Mouse (Mus musculus) CH12.LX (cell line): ENCODE data around the gene Grid2. TPM values are rescaled to one million over a fixed set of nuclear protein-coding genes. Genes with fewer than 3 reads are reported as not detected.

Experiments used
- DNase-seq: peaks from one replicate; pipeline ENCODE4 v3.0.0-alpha.2; 2013; ENCODE audit errors: extremely low read depth
- H3K27ac ChIP-seq: 2 replicates; pipeline ENCODE4 v1.5.1; 2012; ENCODE audit warnings: low read depth, mild to moderate bottlenecking, control low read depth, moderate library complexity; ENCODE audit not compliant: insufficient read depth
- H3K27me3 ChIP-seq: replicated peaks from 2 replicates; pipeline ENCODE3; 2012; ENCODE audit warnings: inconsistent platforms
- H3K36me3 ChIP-seq, 2 experiments: replicated peaks in 1 of 2; 2 replicates each; pipeline versions ENCODE3 to v1.6.1; 2012; ENCODE audit warnings: inconsistent platforms in 1 of 2, low read length in 1 of 2, mild to moderate bottlenecking in 1 of 2, mixed read lengths in 1 of 2, moderate library complexity in 1 of 2; ENCODE audit not compliant: control insufficient read depth in 1 of 2, insufficient read depth in 1 of 2
- H3K4me1 ChIP-seq, 2 experiments: 2 replicates each; pipeline ENCODE4 v1.6.1; 2012; ENCODE audit warnings: inconsistent platforms in 1 of 2, moderate library complexity in 1 of 2; ENCODE audit not compliant: insufficient read depth in 2 of 2, control insufficient read depth in 1 of 2
- H3K4me2 ChIP-seq: 2 replicates; pipeline ENCODE4 v1.6.1; 2012; ENCODE audit warnings: low read depth, mild to moderate bottlenecking, control low read depth; ENCODE audit not compliant: poor library complexity, insufficient read depth, severe bottlenecking
- H3K4me3 ChIP-seq, 3 experiments: fragments of 150-350 bp in 1 of 3; sonication (generic) in 1 of 3; replicated peaks in 1 of 3; 2 replicates each; pipeline versions ENCODE3 to v1.5.1; 2011 to 2012; ENCODE audit warnings: low read depth in 2 of 3, low read length in 2 of 3, mild to moderate bottlenecking in 2 of 3, moderate library complexity in 2 of 3, control low read depth in 1 of 3, improper control_type of control experiment in 1 of 3, inconsistent platforms in 1 of 3, mixed read lengths in 1 of 3; ENCODE audit not compliant: poor library complexity in 1 of 3
- H3K79me2 ChIP-seq: replicated peaks from 2 replicates; pipeline ENCODE4 v1.6.1; 2012; ENCODE audit warnings: mild to moderate bottlenecking, moderate library complexity; ENCODE audit not compliant: control insufficient read depth, poor library complexity, insufficient read depth, severe bottlenecking; ENCODE audit errors: extremely low read depth
- H3K9ac ChIP-seq: 2 replicates; pipeline ENCODE4 v1.6.1; 2012; ENCODE audit warnings: low read depth, mild to moderate bottlenecking, control low read depth, moderate library complexity; ENCODE audit not compliant: insufficient read depth
- H3K9me3 ChIP-seq: replicated peaks from 2 replicates; pipeline ENCODE3; 2012; ENCODE audit warnings: low read length, inconsistent platforms, mixed read lengths
- BHLHE40 ChIP-seq: IDR thresholded peaks from 2 replicates; pipeline ENCODE4 v1.6.1; 2011; ENCODE audit warnings: mild to moderate bottlenecking, low read depth, low read length, improper control_type of control experiment
- CHD1 ChIP-seq: IDR thresholded peaks from 2 replicates; pipeline ENCODE4 v1.6.1; 2012; ENCODE audit warnings: low read depth, low read length, improper control_type of control experiment, inconsistent platforms
- CHD2 ChIP-seq: IDR thresholded peaks from 2 replicates; pipeline ENCODE4 v1.6.1; 2011; ENCODE audit warnings: low read length, improper control_type of control experiment
- ELF1 ChIP-seq: IDR thresholded peaks from 2 replicates; pipeline ENCODE4 v1.6.1; 2014; ENCODE audit warnings: low read depth, mild to moderate bottlenecking, inconsistent platforms, low read length, improper control_type of control experiment
- IRF4 ChIP-seq: IDR thresholded peaks from 2 replicates; pipeline ENCODE4 v1.6.1; 2014; ENCODE audit warnings: low read depth, mild to moderate bottlenecking, inconsistent platforms, low read length, improper control_type of control experiment
- JUN ChIP-seq: IDR thresholded peaks from 2 replicates; pipeline ENCODE4 v1.6.1; 2011; ENCODE audit warnings: low read depth, mild to moderate bottlenecking, low read length, improper control_type of control experiment, moderate library complexity; ENCODE audit not compliant: insufficient read depth
- MAX ChIP-seq: IDR thresholded peaks from 2 replicates; pipeline ENCODE4 v1.6.1; 2011; ENCODE audit warnings: low read length, improper control_type of control experiment
- MEF2A ChIP-seq: IDR thresholded peaks from 2 replicates; pipeline ENCODE4 v1.6.1; 2014; ENCODE audit warnings: low read depth, mild to moderate bottlenecking, inconsistent platforms, low read length, improper control_type of control experiment, borderline replicate concordance
- MXI1 ChIP-seq: IDR thresholded peaks from 2 replicates; pipeline ENCODE4 v1.6.1; 2011; ENCODE audit warnings: mild to moderate bottlenecking, low read depth, low read length, improper control_type of control experiment
- MYC ChIP-seq: IDR thresholded peaks from 2 replicates; pipeline ENCODE4 v1.6.1; 2011; ENCODE audit warnings: low read depth, mild to moderate bottlenecking, improper control_type of control experiment, low read length
- PAX5 ChIP-seq: IDR thresholded peaks from 2 replicates; pipeline ENCODE4 v1.6.1; 2012; ENCODE audit warnings: low read length, inconsistent platforms, mixed read lengths
- POLR2AphosphoS2 ChIP-seq: IDR thresholded peaks from 2 replicates; pipeline ENCODE4 v1.6.1; 2011; ENCODE audit warnings: low read depth, low read length, improper control_type of control experiment
- RAD21 ChIP-seq: IDR thresholded peaks from 2 replicates; pipeline ENCODE4 v1.6.1; 2011; ENCODE audit warnings: low read depth, mild to moderate bottlenecking, low read length, improper control_type of control experiment, moderate library complexity
- RCOR1 ChIP-seq: conservative IDR thresholded peaks from 2 replicates; pipeline ENCODE4 v1.6.1; 2012; ENCODE audit warnings: low read depth, mild to moderate bottlenecking, inconsistent platforms, low read length, improper control_type of control experiment
- TBP ChIP-seq: conservative IDR thresholded peaks from 2 replicates; pipeline ENCODE4 v1.6.1; 2011; ENCODE audit warnings: low read depth, low read length, improper control_type of control experiment
- UBTF ChIP-seq: IDR thresholded peaks from 2 replicates; pipeline ENCODE4 v1.6.1; 2012; ENCODE audit warnings: low read depth, mild to moderate bottlenecking, inconsistent platforms, low read length, improper control_type of control experiment, moderate library complexity
- USF2 ChIP-seq: conservative IDR thresholded peaks from 2 replicates; pipeline ENCODE4 v1.6.1; 2011; ENCODE audit warnings: low read depth, low read length, improper control_type of control experiment
- ZC3H11A ChIP-seq: IDR thresholded peaks from 2 replicates; pipeline ENCODE4 v1.6.1; 2012; ENCODE audit warnings: low read depth, mild to moderate bottlenecking, inconsistent platforms, low read length, improper control_type of control experiment
- ZMIZ1 ChIP-seq: IDR thresholded peaks from 2 replicates; pipeline ENCODE4 v1.6.1; 2012; ENCODE audit warnings: low read depth, mild to moderate bottlenecking, inconsistent platforms, low read length, improper control_type of control experiment
- dilution Hi-C: fragments of 300-500 bp; cut with MboI; formaldehyde crosslinking; loops from 2 replicates; pipeline ENCODE4 v1.14.3; 2020; ENCODE audit warnings: low sequenced_read_pairs; ENCODE audit not compliant: extremely low pct_unique_long_range_greater_than_20kb, extremely low pct_ligation_motif_present
- in situ Hi-C: fragments of 300-500 bp; cut with MboI; formaldehyde crosslinking; loops from 3 replicates; pipeline ENCODE4 v1.14.3; 2019; ENCODE audit warnings: low sequenced_read_pairs, low pct_ligation_motif_present, low pct_unique_long_range_greater_than_20kb, mixed read lengths
- polyA plus RNA-seq: library from polyadenylated mRNA; unstranded; fragments of >175 nt; gene quantifications from 2 replicates; pipeline ENCODE4 v1.2.1, GENCODE M21; 2012; ENCODE audit warnings: low read depth; ENCODE audit not compliant: insufficient read length
- total RNA-seq, 2 experiments: library from RNA; depleted of rRNA; stranded (reverse); fragments of 300-350 nt in 1 of 2; fragments of >200 nt in 1 of 2; gene quantifications; 2 replicates each; pipeline ENCODE4 v1.2.3; 2012 to 2014

Gene Grid2
- total and polyA plus RNA-seq, 3 experiments, result not detected

DNA sequence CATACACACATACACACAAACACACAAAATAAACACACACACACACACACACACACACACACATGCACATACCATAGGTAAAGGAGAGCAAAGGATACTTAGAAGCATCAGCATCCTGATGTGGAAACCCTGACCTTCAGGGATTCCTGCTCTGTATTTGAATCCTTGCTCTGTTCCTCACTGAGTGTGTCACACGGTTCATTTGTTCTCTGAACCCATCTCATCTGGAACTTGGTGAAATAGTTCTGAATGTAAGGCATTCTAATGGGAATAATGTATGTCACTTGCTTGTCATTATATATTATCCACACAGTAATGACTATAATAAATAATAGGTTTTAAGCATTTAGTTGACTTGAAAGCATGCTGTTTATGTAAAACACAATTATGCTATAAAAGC lies 1173.2 kb downstream of the Grid2 start:
- no peaks in the 10 kb centered on the region for H3K27me3 ChIP-seq
- peaks cover 23% of the 10 kb centered on the region for H3K9me3 ChIP-seq
- H3K4me3 ChIP-seq, result no peak overlapping the region
- H3K4me2 ChIP-seq, result no peak overlapping the region
- in situ Hi-C loops, result no loop called here
- H3K9ac ChIP-seq, result no peak overlapping the region
- no peaks in the 10 kb centered on the region for H3K36me3 ChIP-seq
- no peak for DNase-seq
- dilution Hi-C loops, result no loop called here
- TF ChIP-seq ZC3H11A (no peak), USF2 (no peak)
- H3K27ac ChIP-seq, result no peak overlapping the region
- H3K4me1 ChIP-seq, result no peaks in the 10 kb centered on the region
- no peaks in the 10 kb centered on the region for H3K79me2 ChIP-seq

DNA sequence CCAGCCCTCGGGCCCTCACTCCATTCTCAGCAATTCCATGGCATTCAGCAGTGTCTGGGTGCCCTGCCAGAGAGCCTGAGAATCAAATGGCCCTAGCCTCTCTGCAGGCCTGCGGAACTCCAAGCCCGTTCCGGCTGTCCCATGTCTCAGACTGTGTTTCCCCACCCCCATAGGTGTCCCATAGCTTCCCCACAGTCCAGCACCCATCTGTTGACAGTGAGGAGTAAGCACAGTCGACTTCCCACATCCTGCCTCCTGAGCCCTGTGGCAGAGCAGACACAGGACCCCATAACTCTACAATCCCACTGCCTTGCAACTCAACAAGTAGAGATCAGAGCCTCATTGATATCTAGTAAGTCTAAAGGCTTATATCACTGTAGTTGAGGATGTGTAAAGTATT lies 1192.5 kb downstream of the Grid2 start:
- Histone ChIP-seq H3K27ac (no peak overlapping the region), H3K79me2 (no peaks in the 10 kb centered on the region), H3K9ac (no peak overlapping the region), H3K9me3 (peaks cover 27% of the 10 kb centered on the region), H3K36me3 (no peaks in the 10 kb centered on the region), H3K4me3 (no peak overlapping the region), H3K4me2 (no peak overlapping the region), H3K27me3 (no peaks in the 10 kb centered on the region), H3K4me1 (no peaks in the 10 kb centered on the region)
- in situ Hi-C loops (no loop called here), dilution Hi-C loops (no loop called here)
- TF ChIP-seq IRF4 (no peak), JUN (no peak), BHLHE40 (no peak), MXI1 (no peak), MAX (no peak), CHD2 (no peak), RAD21 (no peak), MYC (no peak), TBP (no peak), ELF1 (no peak), RCOR1 (no peak), ZMIZ1 (no peak), CHD1 (no peak), UBTF (no peak), MEF2A (no peak), POLR2AphosphoS2 (no peak), PAX5 (no peak)
- DNase-seq, result no peak
